Mouse (Mus musculus) brain, embryonic 14.5 days (tissue): ENCODE results near the gene Ust. TPM values are rescaled to one million over a fixed set of nuclear protein-coding genes. Genes with fewer than 3 reads are reported as not detected.

Experiments
- DNase-seq: peaks from one replicate; pipeline ENCODE4 v3.0.0-alpha.2; 2011; ENCODE audit warnings: low read depth
- CTCF ChIP-seq: fragments of 200-500 bp; IDR thresholded peaks from 2 replicates; pipeline ENCODE4 v1.5.1; 2012; ENCODE audit warnings: inconsistent platforms, mild to moderate bottlenecking, moderate library complexity, borderline replicate concordance; ENCODE audit not compliant: insufficient read depth, insufficient read length; ENCODE audit errors: extremely low read depth
- POLR2A ChIP-seq: fragments of 200-500 bp; IDR thresholded peaks from 2 replicates; pipeline ENCODE4 v1.6.1; 2012; ENCODE audit warnings: mild to moderate bottlenecking, inconsistent platforms, borderline replicate concordance; ENCODE audit not compliant: poor library complexity, insufficient read depth, insufficient read length, severe bottlenecking; ENCODE audit errors: extremely low read depth
- polyA plus RNA-seq: library from polyadenylated mRNA; depleted of rRNA; stranded (reverse); fragments of >200 nt; gene quantifications from 2 replicates; pipeline ENCODE4 v1.2.3, GENCODE M21; 2012

The Ust gene
- polyA plus RNA-seq, 1 experiment: 4.4 TPM

- TF ChIP-seq POLR2A (no peak), CTCF (no peak)
- DNase-seq: peak; percentile 3
These were observed 63.9 kb downstream of the Ust start for GRCm38 (mm10) chr10:8454711-8455110.

GRCm38 (mm10) chr10:8447681-8448080 is 70.9 kb downstream of the Ust start:
- peak; percentile 41 for DNase-seq
- TF ChIP-seq CTCF: no peak
- TF ChIP-seq POLR2A: no peak

GRCm38 (mm10) chr10:8446972-8447371 is 71.7 kb downstream of the Ust start:
- TF ChIP-seq CTCF: no peak
- no peak for TF ChIP-seq POLR2A
- DNase-seq: peak; percentile 13

- no peak for DNase-seq
- no peak for TF ChIP-seq CTCF
These were observed 74.6 kb downstream of the Ust start for GRCm38 (mm10) chr10:8444052-8444451.

GRCm38 (mm10) chr10:8431857-8432256 is 86.8 kb downstream of the Ust start:
- no peak for DNase-seq
- TF ChIP-seq POLR2A (no peak), CTCF (no peak)

- TF ChIP-seq CTCF (no peak), POLR2A (no peak)
- DNase-seq: peak; percentile 51
These were observed 89.5 kb downstream of the Ust start for GRCm38 (mm10) chr10:8428787-8429778.

- no peak for DNase-seq
These were observed 90.8 kb downstream of the Ust start for GRCm38 (mm10) chr10:8427671-8428364.

GRCm38 (mm10) chr10:8419496-8420009 is 99.1 kb downstream of the Ust start:
- no peak for TF ChIP-seq CTCF
- TF ChIP-seq POLR2A: no peak
- DNase-seq: no peak

More at GRCm38 (mm10) chr10:8427671-8428364, 90.8 kb downstream of the Ust start:
- TF ChIP-seq CTCF (no peak), POLR2A (no peak)

GRCm38 (mm10) chr10:8415474-8415873 is 103.2 kb downstream of the Ust start:
- TF ChIP-seq CTCF (no peak), POLR2A (no peak)
- DNase-seq: no peak

- DNase-seq: no peak
- TF ChIP-seq POLR2A (no peak), CTCF (no peak)
These were observed 103.6 kb downstream of the Ust start for GRCm38 (mm10) chr10:8415036-8415435.

GRCm38 (mm10) chr10:8405141-8405540 is 113.5 kb downstream of the Ust start:
- DNase-seq: no peak
- TF ChIP-seq POLR2A (no peak), CTCF (no peak)
